Mouse (Mus musculus) hindbrain, embryonic 16.5 days (tissue): ENCODE data around the gene Gm10203. TPM values are rescaled to one million over a fixed set of nuclear protein-coding genes. Genes with fewer than 3 reads are reported as not detected.
A peak's percentile ranks its signal among the peaks of the same experiment; 100 is the strongest.

Source experiments
- ATAC-seq: fragments of 200-750 bp; cut with Nextera tagmentation; 2 replicates; pipeline ENCODE4 v1.8.0; 2017; ENCODE audit warnings: moderate TSS enrichment, moderate library complexity
- H3K27ac ChIP-seq: fragments of 300-500 bp; sonication (generic); 2 replicates; pipeline ENCODE4 v1.5.1; 2014; ENCODE audit warnings: low read depth, mild to moderate bottlenecking, control low read depth, low read length, moderate library complexity
- H3K27me3 ChIP-seq: fragments of 300-500 bp; sonication (generic); replicated peaks from 2 replicates; pipeline ENCODE4 v1.6.1; 2014; ENCODE audit warnings: low read length; ENCODE audit not compliant: control insufficient read depth, insufficient read depth
- H3K36me3 ChIP-seq: fragments of 300-500 bp; sonication (generic); 2 replicates; pipeline ENCODE4 v1.6.1; 2014; ENCODE audit warnings: mild to moderate bottlenecking, low read length, moderate library complexity, mixed read lengths; ENCODE audit not compliant: control insufficient read depth, insufficient read depth
- H3K4me1 ChIP-seq: fragments of 300-500 bp; sonication (generic); 2 replicates; pipeline ENCODE4 v1.6.1; 2014; ENCODE audit warnings: low read depth, low read length; ENCODE audit not compliant: control insufficient read depth, insufficient read depth
- H3K4me2 ChIP-seq: fragments of 300-500 bp; sonication (generic); 2 replicates; pipeline ENCODE4 v1.6.1; 2014; ENCODE audit warnings: mild to moderate bottlenecking, low read length, control low read depth, moderate library complexity
- H3K4me3 ChIP-seq: fragments of 300-500 bp; sonication (generic); 2 replicates; pipeline ENCODE4 v1.5.1; 2014; ENCODE audit warnings: mild to moderate bottlenecking, low read length, control low read depth, moderate library complexity
- H3K9ac ChIP-seq: fragments of 300-500 bp; sonication (generic); 2 replicates; pipeline ENCODE4 v1.6.1; 2014; ENCODE audit warnings: low read depth, mild to moderate bottlenecking, control low read depth, low read length, moderate library complexity
- H3K9me3 ChIP-seq: fragments of 300-500 bp; sonication (generic); 2 replicates; pipeline ENCODE4 v1.6.1; 2014; ENCODE audit warnings: mild to moderate bottlenecking, low read length, moderate library complexity; ENCODE audit not compliant: control insufficient read depth
- WGBS: fragments of 180-500 bp; shearing (Covaris S2); extraction: QIAGEN DNeasy Blood & Tissue Kit; methylation state at CpG from one replicate; pipeline ENCODE4 v1.1.7; 2014; 5-methylcytosine and 5-hydroxymethylcytosine counted together
- polyA plus RNA-seq: library from polyadenylated mRNA; unstranded; fragments of >200 nt; fragmentation: Nextera tagmentation; extraction: Ambion mirVana; gene quantifications from 2 replicates; pipeline ENCODE4 v1.2.1, GENCODE M21; 2015

The Gm10203 gene
- polyA plus RNA-seq, 1 experiment from 2014 or later = not detected

DNA sequence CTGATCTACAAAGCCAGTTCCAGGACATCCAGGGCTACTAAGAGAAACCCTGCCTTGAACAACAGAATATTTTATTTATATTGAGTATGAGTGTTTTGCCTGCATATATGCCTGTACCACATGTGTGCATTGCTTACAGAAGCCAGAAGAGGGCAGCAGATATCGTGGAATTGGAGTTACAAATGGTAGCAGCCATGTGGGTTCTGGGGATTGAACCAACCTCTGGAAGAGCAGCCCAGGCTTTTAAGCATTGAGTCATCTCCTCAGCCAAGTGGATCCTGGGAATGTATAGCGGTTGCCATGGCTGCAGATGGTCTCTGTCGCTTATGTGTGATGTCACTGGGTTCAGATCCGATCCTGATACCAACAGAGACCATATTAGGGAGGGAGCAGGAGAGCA lies 3.3 kb upstream of the Gm10203 start:
- H3K27me3 ChIP-seq = no peaks in the 10 kb centered on the region
- H3K36me3 ChIP-seq = no peaks in the 10 kb centered on the region
- no peaks in the 10 kb centered on the region for H3K4me1 ChIP-seq
- no peak overlapping the region for H3K9ac ChIP-seq
- no peak overlapping the region for H3K4me2 ChIP-seq
- no peak overlapping the region for H3K4me3 ChIP-seq
- H3K9me3 ChIP-seq = no peaks in the 10 kb centered on the region
- no peak overlapping the region for H3K27ac ChIP-seq
- ATAC-seq = no peak
- 58% methylated on average over 4 of the region's 4 CpGs for WGBS

- 10% methylated on average over 3 of the region's 3 CpGs for whole genome bisulfite sequencing
- no peak overlapping the region for H3K4me3 ChIP-seq
- H3K36me3 ChIP-seq = no peaks in the 10 kb centered on the region
- H3K9ac ChIP-seq = no peak overlapping the region
- no peak overlapping the region for H3K4me2 ChIP-seq
- H3K4me1 ChIP-seq = no peaks in the 10 kb centered on the region
- H3K27me3 ChIP-seq = no peaks in the 10 kb centered on the region
- no peaks in the 10 kb centered on the region for H3K9me3 ChIP-seq
- 0 out of 2 replicates have a peak, but pooled peaks have one; percentile 4 for ATAC-seq
- no peak overlapping the region for H3K27ac ChIP-seq
Measured at GRCm38 (mm10) chr6:149131111-149131510, 1.1 kb downstream of the Gm10203 start.

DNA sequence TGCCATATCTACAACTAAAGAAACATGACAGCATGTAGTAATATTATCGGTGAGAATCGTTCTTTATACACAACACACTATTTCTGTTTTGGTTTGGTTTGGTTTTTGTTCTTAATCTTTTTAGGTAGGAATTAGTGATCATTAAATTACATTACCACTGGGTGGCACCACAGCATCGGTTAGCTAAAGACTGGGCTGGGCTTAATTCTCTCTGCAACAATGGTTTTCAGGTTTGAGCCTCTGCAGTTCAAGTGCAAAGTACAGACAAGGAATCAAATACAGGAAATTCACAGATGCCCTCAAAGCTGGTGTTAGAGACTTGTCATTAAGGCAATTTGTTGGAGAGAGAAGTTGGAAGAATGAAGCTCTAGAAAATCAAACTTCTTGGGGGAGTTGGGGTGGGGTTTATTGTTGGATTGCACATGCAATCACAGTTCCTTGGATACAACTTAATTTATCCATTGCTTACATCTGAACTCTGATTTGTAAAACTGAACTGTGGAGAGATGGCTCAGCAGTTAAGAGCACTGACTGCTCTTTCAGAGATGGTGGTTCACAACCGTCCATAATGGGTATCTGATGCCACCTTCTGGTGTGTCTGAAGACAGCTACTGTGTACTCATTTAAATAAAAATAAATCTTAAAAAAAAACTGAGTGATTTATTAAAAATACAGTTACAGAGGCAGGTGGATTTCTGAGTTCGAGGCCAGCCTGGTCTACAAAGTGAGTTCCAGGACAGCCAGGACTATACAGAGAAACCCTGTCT lies 2.5 kb downstream of the Gm10203 start:
- Histone ChIP-seq H3K9ac (no peak overlapping the region), H3K4me1 (no peaks in the 10 kb centered on the region), H3K36me3 (no peaks in the 10 kb centered on the region), H3K9me3 (no peaks in the 10 kb centered on the region), H3K4me2 (no peak overlapping the region), H3K27me3 (no peaks in the 10 kb centered on the region), H3K27ac (no peak overlapping the region), H3K4me3 (no peak overlapping the region)
- ATAC-seq = peak; percentile 78
- WGBS = 29% methylated on average over 5 of the region's 5 CpGs

- no peak overlapping the region for H3K4me3 ChIP-seq
- 33% methylated on average over 5 of the region's 5 CpGs for WGBS
- no peak for ATAC-seq
- no peak overlapping the region for H3K4me2 ChIP-seq
- no peaks in the 10 kb centered on the region for H3K27me3 ChIP-seq
- no peaks in the 10 kb centered on the region for H3K36me3 ChIP-seq
- H3K9me3 ChIP-seq = no peaks in the 10 kb centered on the region
- no peak overlapping the region for H3K9ac ChIP-seq
- H3K27ac ChIP-seq = no peak overlapping the region
- H3K4me1 ChIP-seq = no peaks in the 10 kb centered on the region
Measured at GRCm38 (mm10) chr6:149134391-149135150, 4.6 kb downstream of the Gm10203 start.

DNA sequence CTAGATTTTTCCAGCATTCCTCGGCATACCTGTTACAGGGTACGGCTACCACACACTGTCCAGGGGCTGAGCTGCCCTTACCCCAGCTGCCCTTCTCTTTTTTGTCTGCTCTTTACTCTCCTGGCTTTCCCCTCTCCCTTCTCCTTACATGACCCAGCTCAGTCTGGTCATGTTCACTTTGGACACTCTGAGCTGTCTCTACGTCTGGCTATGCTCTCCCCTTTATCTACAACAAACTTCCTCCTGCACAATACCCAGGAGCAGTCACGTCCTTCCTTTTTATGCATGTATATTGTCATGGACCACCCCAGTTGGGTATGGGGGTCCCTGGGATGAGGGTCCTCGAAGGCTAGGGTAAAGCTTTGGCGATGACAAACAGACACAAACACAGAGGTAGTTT lies 5.7 kb downstream of the Gm10203 start:
- no peaks in the 10 kb centered on the region for H3K9me3 ChIP-seq
- no peaks in the 10 kb centered on the region for H3K27me3 ChIP-seq
- no peak overlapping the region for H3K4me2 ChIP-seq
- H3K4me3 ChIP-seq = no peak overlapping the region
- no peak overlapping the region for H3K9ac ChIP-seq
- no peak overlapping the region for H3K27ac ChIP-seq
- ATAC-seq = no peak
- 83% methylated on average over 6 of the region's 6 CpGs for WGBS
- H3K36me3 ChIP-seq = no peaks in the 10 kb centered on the region
- no peaks in the 10 kb centered on the region for H3K4me1 ChIP-seq

GRCm38 (mm10) chr6:149137936-149138335 lies 8.0 kb downstream of the Gm10203 start:
- Histone ChIP-seq H3K27me3 (no peaks in the 10 kb centered on the region), H3K9ac (no peak overlapping the region), H3K9me3 (no peaks in the 10 kb centered on the region), H3K27ac (no peak overlapping the region), H3K4me3 (no peak overlapping the region), H3K4me1 (peaks cover 7% of the 10 kb centered on the region), H3K4me2 (no peak overlapping the region), H3K36me3 (no peaks in the 10 kb centered on the region)
- 71% methylated on average over 2 of the region's 2 CpGs for WGBS
- no peak for ATAC-seq

- no peaks in the 10 kb centered on the region for H3K9me3 ChIP-seq
- 92% methylated on average over 3 of the region's 3 CpGs for WGBS
- H3K9ac ChIP-seq = no peak overlapping the region
- no peak overlapping the region for H3K4me3 ChIP-seq
- ATAC-seq = no peak
- no peak overlapping the region for H3K4me2 ChIP-seq
- H3K4me1 ChIP-seq = peaks cover 7% of the 10 kb centered on the region
- H3K27ac ChIP-seq = no peak overlapping the region
- no peaks in the 10 kb centered on the region for H3K36me3 ChIP-seq
- H3K27me3 ChIP-seq = no peaks in the 10 kb centered on the region
Measured at GRCm38 (mm10) chr6:149139011-149139410, 9.0 kb downstream of the Gm10203 start.

- WGBS = 85% methylated on average over 1 of the region's 1 CpGs
- H3K36me3 ChIP-seq = no peaks in the 10 kb centered on the region
Measured at GRCm38 (mm10) chr6:149139471-149139870, 9.5 kb downstream of the Gm10203 start, which contains the start of gene Etfbkmt. Gene Etfbkmt (plus strand): TSS chr6:149139849.

DNA sequence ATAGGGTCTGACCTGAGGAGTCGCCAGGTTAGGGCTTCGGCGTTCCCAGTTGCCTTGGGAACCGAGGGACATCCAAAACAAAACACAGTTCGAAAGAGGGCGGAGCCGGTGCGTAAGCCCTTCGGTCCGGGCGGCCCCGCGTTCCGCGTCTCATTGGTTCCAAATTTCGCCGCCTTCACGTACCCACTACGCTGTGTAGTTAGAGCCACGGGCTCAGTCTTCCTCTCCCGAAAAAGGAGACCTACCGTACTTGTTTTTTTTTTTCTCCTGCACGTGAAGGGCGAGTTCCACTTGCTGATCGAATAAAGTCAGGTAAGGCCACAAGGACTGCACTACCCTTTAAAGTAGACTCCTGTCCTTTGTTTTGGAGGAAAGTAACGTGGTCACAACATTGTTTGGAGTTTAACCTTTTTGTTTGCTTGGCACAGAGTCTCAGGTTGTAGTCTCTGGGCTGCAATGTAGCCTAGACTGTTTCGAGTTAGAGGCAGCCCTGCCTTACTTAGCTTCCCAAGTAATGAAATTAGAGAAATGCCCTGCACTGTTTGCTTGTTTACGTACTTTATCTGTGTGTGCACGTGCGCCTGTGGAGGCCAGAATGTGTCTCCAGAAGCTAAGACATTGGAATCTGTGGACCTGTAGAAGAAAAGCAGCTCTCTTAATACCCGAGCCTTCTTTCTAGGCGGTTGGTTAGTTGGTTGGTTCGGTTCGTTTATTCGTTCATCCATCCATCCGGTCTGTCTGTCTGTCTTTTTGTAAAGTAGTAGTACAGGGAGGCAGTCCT lies 11.6 kb downstream of the Gm10203 start:
- Histone ChIP-seq H3K9ac (peak overlapping the region; percentile 67), H3K9me3 (no peaks in the 10 kb centered on the region), H3K36me3 (no peaks in the 10 kb centered on the region), H3K27ac (no peak overlapping the region), H3K27me3 (no peaks in the 10 kb centered on the region), H3K4me3 (peak overlapping the region; percentile 57), H3K4me1 (peaks cover 7% of the 10 kb centered on the region), H3K4me2 (peak overlapping the region; percentile 88)
- peak; percentile 97 for ATAC-seq
- WGBS = 8% methylated on average over 36 of the region's 36 CpGs

More at GRCm38 (mm10) chr6:149139471-149139870, 9.5 kb downstream of the Gm10203 start, which contains the start of gene Etfbkmt:
- no peak within 1 kb of the TSS for H3K4me3 ChIP-seq
- no peak within 1 kb of the TSS for H3K9ac ChIP-seq
- peaks cover 7% of the 10 kb centered on the region for H3K4me1 ChIP-seq
- no peaks in the 10 kb centered on the region for H3K9me3 ChIP-seq
- no peak within 1 kb of the TSS for H3K4me2 ChIP-seq
- ATAC-seq = no peak
- H3K27ac ChIP-seq = no peak within 1 kb of the TSS
- H3K27me3 ChIP-seq = no peaks in the 10 kb centered on the region
